8 mouse cellular contexts compared by ENCODE assay signal in genomic region chr1:72123434-72124297, GRCm38 (mm10).
DNase-seq lines count a peak whose midpoint lies in the region; ATAC-seq and TF ChIP-seq lines count a peak whose summit lies in the region.

No protein-coding gene starts in this region.

- 29% methylated on average over 23 of the region's 23 CpGs for WGBS in bone marrow, adult 2 months
- 32% methylated on average over 23 of the region's 23 CpGs for WGBS in embryonic facial prominence, embryonic 15.5 days
- WGBS in heart, embryonic 12.5 days: 31% methylated on average over 23 of the region's 23 CpGs
- WGBS in kidney, postnatal 0 days: 27% methylated on average over 23 of the region's 23 CpGs
- 36% methylated on average over 23 of the region's 23 CpGs for WGBS in liver, embryonic 11.5 days
- 25% methylated on average over 23 of the region's 23 CpGs for WGBS in stomach, postnatal 0 days

- no peak overlapping the region; the same call in 1 of the 2 replicates for H3K4me2 ChIP-seq in embryonic facial prominence, embryonic 15.5 days (replicated peaks)
- 0 out of 2 replicates have a peak overlapping the region, but pooled peaks have one; percentile 29 for H3K4me2 ChIP-seq in heart, embryonic 12.5 days
- H3K4me2 ChIP-seq in kidney, postnatal 0 days (ENCODE audit: low read length): peak overlapping the region; percentile 21; the same call in 1 of the 2 replicates
- no peak overlapping the region for H3K4me2 ChIP-seq in liver, embryonic 11.5 days
- no peak overlapping the region for H3K4me2 ChIP-seq in stomach, postnatal 0 days (replicated peaks; ENCODE audit: low read depth)

- peak; percentile 77 for ATAC-seq in embryonic facial prominence, embryonic 15.5 days (ENCODE audit: insufficient number of reproducible peaks, low FRiP score, low TSS enrichment, low read depth)
- ATAC-seq in heart, embryonic 12.5 days (ENCODE audit: insufficient number of reproducible peaks, low FRiP score): peak; percentile 68; the same call in 1 of the 2 replicates
- peak; percentile 61 for ATAC-seq in kidney, postnatal 0 days (replicated peaks; ENCODE audit: low FRiP score, low read depth)
- ATAC-seq in liver, embryonic 11.5 days (replicated peaks; ENCODE audit: low FRiP score): peak; percentile 36; the same call in 1 of the 2 replicates
- ATAC-seq in stomach, postnatal 0 days (ENCODE audit: low FRiP score, low TSS enrichment): peak; percentile 74

- TF ChIP-seq CTCF in bone marrow, adult 2 months (IDR thresholded peaks at IDR 0.05; ENCODE audit: control insufficient read depth, insufficient read depth, low read length): peak; percentile 96
- peak; percentile 93 for TF ChIP-seq CTCF in kidney, postnatal 0 days (IDR thresholded peaks at IDR 0.05; ENCODE audit: low read depth)
- TF ChIP-seq CTCF in stomach, postnatal 0 days (IDR thresholded peaks at IDR 0.05; ENCODE audit: low read depth): peak; percentile 97

- H3K36me3 ChIP-seq in embryonic facial prominence, embryonic 15.5 days: no peaks in the 10 kb centered on the region
- no peaks in the 10 kb centered on the region for H3K36me3 ChIP-seq in heart, embryonic 12.5 days
- H3K36me3 ChIP-seq in kidney, postnatal 0 days (ENCODE audit: insufficient read depth, low read length): no peaks in the 10 kb centered on the region
- H3K36me3 ChIP-seq in liver, embryonic 11.5 days (ENCODE audit: control insufficient read depth, insufficient read depth, low read length): no peaks in the 10 kb centered on the region
- no peaks in the 10 kb centered on the region for H3K36me3 ChIP-seq in stomach, postnatal 0 days (ENCODE audit: control insufficient read depth, insufficient read depth, low read length)

- H3K27me3 ChIP-seq in embryonic facial prominence, embryonic 15.5 days: no peaks in the 10 kb centered on the region
- no peaks in the 10 kb centered on the region for H3K27me3 ChIP-seq in heart, embryonic 12.5 days (replicated peaks)
- no peaks in the 10 kb centered on the region for H3K27me3 ChIP-seq in kidney, postnatal 0 days (ENCODE audit: insufficient read depth, low read length)
- no peaks in the 10 kb centered on the region for H3K27me3 ChIP-seq in liver, embryonic 11.5 days (replicated peaks; ENCODE audit: control insufficient read depth, insufficient read depth, low read length)
- no peaks in the 10 kb centered on the region for H3K27me3 ChIP-seq in stomach, postnatal 0 days (ENCODE audit: control insufficient read depth, insufficient read depth, low read length)

- H3K4me3 ChIP-seq in bone marrow, adult 2 months (replicated peaks; ENCODE audit: control insufficient read depth, low read depth, low read length): no peak overlapping the region
- no peak overlapping the region for H3K4me3 ChIP-seq in embryonic facial prominence, embryonic 15.5 days (replicated peaks)
- no peak overlapping the region for H3K4me3 ChIP-seq in heart, embryonic 12.5 days
- H3K4me3 ChIP-seq in kidney, postnatal 0 days (replicated peaks; ENCODE audit: low read depth, low read length): no peak overlapping the region
- no peak overlapping the region for H3K4me3 ChIP-seq in liver, embryonic 11.5 days (ENCODE audit: low read depth, low read length)
- no peak overlapping the region for H3K4me3 ChIP-seq in stomach, postnatal 0 days (ENCODE audit: low read depth, low read length)

- H3K9ac ChIP-seq in embryonic facial prominence, embryonic 15.5 days: no peak overlapping the region
- no peak overlapping the region for H3K9ac ChIP-seq in heart, embryonic 12.5 days
- no peak overlapping the region for H3K9ac ChIP-seq in kidney, postnatal 0 days (ENCODE audit: low read depth, low read length)
- no peak overlapping the region for H3K9ac ChIP-seq in liver, embryonic 11.5 days (ENCODE audit: low read depth, low read length)
- no peak overlapping the region for H3K9ac ChIP-seq in stomach, postnatal 0 days (ENCODE audit: low read length)

- no peak for TF ChIP-seq EP300 in stomach, postnatal 0 days (optimal IDR thresholded peaks at IDR 0.05)

- peak; percentile 67 for DNase-seq in 416B (ENCODE audit: low read depth)
- peak; percentile 87 for DNase-seq in kidney, postnatal 0 days (ENCODE audit: low spot score)
- peak; percentile 82 for DNase-seq in liver, embryonic 11.5 days (ENCODE audit: low spot score)
- peak; percentile 95 for DNase-seq in neural tube, embryonic 10.5 days (ENCODE audit: extremely low spot score, low spot score)
- DNase-seq in stomach, postnatal 0 days (ENCODE audit: low spot score): peak; percentile 86

- no peak for TF ChIP-seq POLR2A in bone marrow, adult 2 months (IDR thresholded peaks at IDR 0.05; ENCODE audit: borderline replicate concordance, control insufficient read depth, low read depth, low read length)

- no peak overlapping the region for H3K27ac ChIP-seq in bone marrow, adult 2 months (ENCODE audit: control insufficient read depth, insufficient read depth, low read depth, low read length, poor library complexity)
- no peak overlapping the region for H3K27ac ChIP-seq in embryonic facial prominence, embryonic 15.5 days (replicated peaks)
- H3K27ac ChIP-seq in heart, embryonic 12.5 days (ENCODE audit: poor library complexity, severe bottlenecking): no peak overlapping the region
- no peak overlapping the region for H3K27ac ChIP-seq in kidney, postnatal 0 days
- no peak overlapping the region for H3K27ac ChIP-seq in liver, embryonic 11.5 days (ENCODE audit: low read depth, low read length)
- H3K27ac ChIP-seq in stomach, postnatal 0 days (replicated peaks): no peak overlapping the region

- H3K9me3 ChIP-seq in embryonic facial prominence, embryonic 15.5 days (replicated peaks): no peaks in the 10 kb centered on the region
- 0 out of 2 replicates have a peak, but pooled peaks cover 5% of the 10 kb centered on the region for H3K9me3 ChIP-seq in heart, embryonic 12.5 days (replicated peaks)
- H3K9me3 ChIP-seq in kidney, postnatal 0 days (replicated peaks; ENCODE audit: low read length): no peaks in the 10 kb centered on the region
- no peaks in the 10 kb centered on the region for H3K9me3 ChIP-seq in liver, embryonic 11.5 days (ENCODE audit: control insufficient read depth, low read length)
- no peaks in the 10 kb centered on the region for H3K9me3 ChIP-seq in stomach, postnatal 0 days (ENCODE audit: control insufficient read depth, low read length)

- no peaks in the 10 kb centered on the region for H3K4me1 ChIP-seq in bone marrow, adult 2 months (ENCODE audit: control insufficient read depth, insufficient read depth, low read length)
- no peaks in the 10 kb centered on the region for H3K4me1 ChIP-seq in embryonic facial prominence, embryonic 15.5 days
- H3K4me1 ChIP-seq in heart, embryonic 12.5 days (replicated peaks): 0 out of 2 replicates have a peak, but pooled peaks cover 2% of the 10 kb centered on the region
- no peaks in the 10 kb centered on the region for H3K4me1 ChIP-seq in kidney, postnatal 0 days (replicated peaks; ENCODE audit: insufficient read depth, low read length)
- H3K4me1 ChIP-seq in liver, embryonic 11.5 days (replicated peaks; ENCODE audit: control insufficient read depth, insufficient read depth, low read length): no peaks in the 10 kb centered on the region
- H3K4me1 ChIP-seq in stomach, postnatal 0 days (replicated peaks; ENCODE audit: control insufficient read depth, insufficient read depth): no peaks in the 10 kb centered on the region

Comparison
In these comparisons a context has a peak if more than half of its experiments do, and no peak if none do; other contexts are left out.
1. H3K4me2 ChIP-seq: peak in heart, embryonic 12.5 days (single experiment) and kidney, postnatal 0 days (single experiment); none in embryonic facial prominence, embryonic 15.5 days (single experiment), liver, embryonic 11.5 days (single experiment) and stomach, postnatal 0 days (single experiment).
2. Peak in every context shown above with its lines, with median percentiles within 50 percentile points of each other: DNase-seq, CTCF ChIP-seq and ATAC-seq.